Mouse (Mus musculus): ENCODE results near the gene Tnfsf10. TPM values are rescaled to one million over a fixed set of nuclear protein-coding genes. Genes with fewer than 3 reads are reported as not detected.

Tnfsf10 gene
- polyA plus RNA-seq, 1 experiment from 2014 or later, result not detected

Other genes starting within 250 kb of the Tnfsf10 start
- gene Ect2, start 163.2 kb upstream of the Tnfsf10 start, polyA plus RNA-seq (2016; fragmentation: Nextera tagmentation; extraction: Ambion mirVana), result 72.0 and 80.2 TPM in 2 replicates
- 3.0 and 3.8 TPM in 2 replicates for gene Nceh1, start 134.1 kb upstream of the Tnfsf10 start, polyA plus RNA-seq (2016; fragmentation: Nextera tagmentation; extraction: Ambion mirVana)
- gene Ghsr, start 54.3 kb downstream of the Tnfsf10 start, polyA plus RNA-seq (2016; fragmentation: Nextera tagmentation; extraction: Ambion mirVana), result not detected in 2 replicates

Measured in limb, embryonic 10.5 days (tissue).